Mouse (Mus musculus) stomach, embryonic 15.5 days (tissue): ENCODE results near the gene Glo1. TPM values are rescaled to one million over a fixed set of nuclear protein-coding genes. Genes with fewer than 3 reads are reported as not detected.

Experiments used
- ATAC-seq: fragments of 200-750 bp; cut with Nextera tagmentation; 2 replicates; pipeline ENCODE4 v1.8.0; 2017; ENCODE audit warnings: low read depth, moderate number of reproducible peaks, moderate TSS enrichment; ENCODE audit not compliant: insufficient read depth, low FRiP score
- H3K27ac ChIP-seq: fragments of 300-500 bp; sonication (generic); 2 replicates; pipeline ENCODE4 v1.5.1; 2015; ENCODE audit warnings: mild to moderate bottlenecking, inconsistent platforms
- H3K27me3 ChIP-seq: fragments of 300-500 bp; sonication (generic); replicated peaks from 2 replicates; pipeline ENCODE4 v1.6.1; 2015; ENCODE audit warnings: inconsistent platforms
- H3K36me3 ChIP-seq: fragments of 300-500 bp; sonication (generic); 2 replicates; pipeline ENCODE4 v1.6.1; 2015; ENCODE audit warnings: inconsistent platforms
- H3K4me1 ChIP-seq: fragments of 300-500 bp; sonication (generic); 2 replicates; pipeline ENCODE4 v1.6.1; 2015; ENCODE audit warnings: inconsistent platforms
- H3K4me2 ChIP-seq: fragments of 300-500 bp; sonication (generic); 2 replicates; pipeline ENCODE4 v1.6.1; 2015; ENCODE audit warnings: mild to moderate bottlenecking, inconsistent platforms
- H3K4me3 ChIP-seq: fragments of 300-500 bp; sonication (generic); replicated peaks from 2 replicates; pipeline ENCODE4 v1.5.1; 2015; ENCODE audit warnings: inconsistent platforms
- H3K9ac ChIP-seq: fragments of 300-500 bp; sonication (generic); 2 replicates; pipeline ENCODE4 v1.6.1; 2015; ENCODE audit warnings: inconsistent platforms
- H3K9me3 ChIP-seq: fragments of 300-500 bp; sonication (generic); 2 replicates; pipeline ENCODE4 v1.6.1; 2016; ENCODE audit warnings: inconsistent platforms
- WGBS: fragments of 180-500 bp; shearing (Covaris S2); methylation state at CpG from one replicate; pipeline ENCODE4 v1.1.7; 2015; 5-methylcytosine and 5-hydroxymethylcytosine counted together
- polyA plus RNA-seq: library from polyadenylated mRNA; unstranded; fragments of >200 nt; fragmentation: Nextera tagmentation; extraction: Ambion mirVana; gene quantifications from 2 replicates; pipeline ENCODE4 v1.2.1, GENCODE M21; 2015

Gene Glo1
- polyA plus RNA-seq, 1 experiment from 2014 or later: 221 TPM

DNA sequence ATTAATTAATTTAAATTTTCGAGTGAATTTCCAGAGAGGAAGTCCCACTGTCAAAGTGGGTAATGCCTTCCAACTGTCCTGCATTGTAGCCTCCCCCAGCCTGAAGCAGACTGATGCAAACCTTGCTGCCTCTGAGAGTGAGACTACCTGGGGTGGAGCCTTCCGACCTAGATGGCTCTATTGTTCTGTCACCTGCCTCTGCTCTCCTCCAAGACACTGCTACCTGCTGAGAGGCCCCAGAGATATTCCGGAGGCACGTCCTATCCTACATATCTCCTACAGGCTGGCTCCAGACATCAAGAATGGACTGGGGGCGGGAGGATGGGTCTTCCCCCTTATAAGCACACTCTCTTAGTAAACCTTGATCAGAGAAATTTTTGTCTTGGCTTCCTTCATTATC lies 28.4 kb downstream of the Glo1 start:
- no peak overlapping the region for H3K27ac ChIP-seq
- WGBS: 78% methylated on average over 5 of the region's 5 CpGs
- H3K9me3 ChIP-seq: no peaks in the 10 kb centered on the region
- H3K9ac ChIP-seq: no peak overlapping the region
- no peaks in the 10 kb centered on the region for H3K27me3 ChIP-seq
- H3K4me3 ChIP-seq: no peak overlapping the region
- no peak overlapping the region for H3K4me2 ChIP-seq
- peaks cover 46% of the 10 kb centered on the region for H3K36me3 ChIP-seq
- no peak for ATAC-seq
- H3K4me1 ChIP-seq: no peaks in the 10 kb centered on the region

- H3K27ac ChIP-seq: no peak overlapping the region
- H3K36me3 ChIP-seq: peaks cover 41% of the 10 kb centered on the region
- no peaks in the 10 kb centered on the region for H3K4me1 ChIP-seq
- no peaks in the 10 kb centered on the region for H3K27me3 ChIP-seq
- no peak overlapping the region for H3K9ac ChIP-seq
- H3K4me2 ChIP-seq: no peak overlapping the region
- WGBS: 95% methylated on average over 9 of the region's 9 CpGs
- H3K4me3 ChIP-seq: no peak overlapping the region
- no peaks in the 10 kb centered on the region for H3K9me3 ChIP-seq
- no peak for ATAC-seq
Observed at GRCm38 (mm10) chr17:30597786-30598185, 28.9 kb downstream of the Glo1 start.

- 47% methylated on average over 6 of the region's 6 CpGs for WGBS
- Histone ChIP-seq H3K4me1 (no peaks in the 10 kb centered on the region), H3K36me3 (peaks cover 34% of the 10 kb centered on the region)
Observed at GRCm38 (mm10) chr17:30594846-30595245, 31.8 kb downstream of the Glo1 start.

DNA sequence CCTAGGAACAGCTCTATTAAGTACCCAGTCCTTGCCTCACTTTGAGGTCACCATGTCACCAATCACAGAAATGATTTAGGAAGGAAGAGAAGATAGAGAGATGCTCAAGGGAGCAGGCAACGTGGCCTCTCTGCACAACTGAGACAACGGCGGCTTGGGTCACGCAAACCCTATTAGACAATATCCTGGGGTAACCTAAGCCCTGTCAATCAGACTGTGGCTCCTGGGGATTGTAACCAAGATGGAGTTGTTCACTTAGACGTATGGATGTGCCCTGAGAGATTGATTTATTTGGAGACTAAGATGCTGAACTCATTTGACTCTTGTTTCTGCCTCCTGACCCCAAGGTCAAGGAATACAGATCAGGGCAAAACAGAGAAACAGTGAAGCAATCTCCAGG lies 32.3 kb downstream of the Glo1 start:
- Histone ChIP-seq H3K27me3 (no peaks in the 10 kb centered on the region), H3K4me2 (no peak overlapping the region), H3K9ac (no peak overlapping the region), H3K9me3 (no peaks in the 10 kb centered on the region), H3K4me3 (no peak overlapping the region), H3K36me3 (peaks cover 34% of the 10 kb centered on the region), H3K4me1 (no peaks in the 10 kb centered on the region), H3K27ac (no peak overlapping the region)
- no peak for ATAC-seq
- 69% methylated on average over 5 of the region's 5 CpGs for WGBS

More at GRCm38 (mm10) chr17:30594846-30595245, 31.8 kb downstream of the Glo1 start:
- H3K9ac ChIP-seq: no peak overlapping the region
- ATAC-seq: no peak
- H3K4me3 ChIP-seq: no peak overlapping the region
- H3K9me3 ChIP-seq: no peaks in the 10 kb centered on the region
- no peaks in the 10 kb centered on the region for H3K27me3 ChIP-seq
- H3K27ac ChIP-seq: no peak overlapping the region
- no peak overlapping the region for H3K4me2 ChIP-seq

GRCm38 (mm10) chr17:30590417-30591198 lies 36.1 kb downstream of the Glo1 start:
- Histone ChIP-seq H3K9ac (no peak overlapping the region), H3K36me3 (0 out of 2 replicates have a peak, but pooled peaks cover 6% of the 10 kb centered on the region), H3K4me1 (no peaks in the 10 kb centered on the region), H3K9me3 (no peaks in the 10 kb centered on the region), H3K4me2 (no peak overlapping the region), H3K4me3 (no peak overlapping the region), H3K27me3 (no peaks in the 10 kb centered on the region), H3K27ac (no peak overlapping the region)
- no peak; the same call in 1 of the 2 replicates for ATAC-seq
- WGBS: 54% methylated on average over 17 of the region's 17 CpGs

DNA sequence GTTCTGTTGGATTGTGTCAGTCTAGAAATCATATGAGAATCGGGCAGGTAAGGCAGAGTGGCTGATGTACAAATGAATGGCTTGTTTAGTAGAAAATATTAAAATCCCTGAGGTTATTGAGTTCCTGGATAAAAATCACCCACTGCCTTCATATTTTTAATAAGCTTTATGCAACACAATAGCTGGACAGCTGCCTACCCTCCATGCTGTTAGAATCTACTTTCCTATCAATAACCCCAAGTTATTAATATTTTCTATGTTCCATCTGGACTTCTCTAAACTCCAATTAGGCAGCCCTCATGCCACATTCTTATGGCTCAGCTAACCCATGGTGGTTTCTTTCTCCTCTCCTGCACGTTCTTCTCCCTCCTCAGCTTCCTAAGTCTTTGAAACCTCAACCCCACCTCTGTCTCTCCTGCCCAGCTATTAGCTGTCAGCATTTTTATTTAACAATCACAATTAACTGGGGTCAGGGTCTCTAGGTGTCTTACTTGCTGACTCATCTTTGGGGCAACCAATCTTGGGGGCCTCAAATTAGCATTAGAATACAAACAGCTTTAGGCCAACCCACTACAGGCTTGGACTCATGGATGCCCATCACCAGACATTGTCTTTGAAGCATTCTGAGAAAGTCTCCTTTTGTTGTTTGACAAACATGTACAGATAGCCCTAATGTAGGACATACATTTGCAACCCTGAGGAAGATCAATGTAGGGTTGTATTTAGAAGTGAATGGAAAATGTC lies 43.2 kb downstream of the Glo1 start:
- Histone ChIP-seq H3K36me3 (no peaks in the 10 kb centered on the region), H3K4me1 (no peaks in the 10 kb centered on the region), H3K4me3 (no peak overlapping the region), H3K9ac (no peak overlapping the region), H3K9me3 (no peaks in the 10 kb centered on the region), H3K27ac (no peak overlapping the region), H3K27me3 (no peaks in the 10 kb centered on the region), H3K4me2 (no peak overlapping the region)
- 74% methylated on average over 2 of the region's 2 CpGs for WGBS
- no peak for ATAC-seq

GRCm38 (mm10) chr17:30582313-30582712 lies 44.4 kb downstream of the Glo1 start:
- Histone ChIP-seq H3K4me3 (no peak overlapping the region), H3K27ac (no peak overlapping the region), H3K4me2 (no peak overlapping the region), H3K9ac (no peak overlapping the region), H3K4me1 (no peaks in the 10 kb centered on the region), H3K27me3 (no peaks in the 10 kb centered on the region), H3K9me3 (no peaks in the 10 kb centered on the region), H3K36me3 (no peaks in the 10 kb centered on the region)
- no peak for ATAC-seq
- 86% methylated on average over 3 of the region's 3 CpGs for WGBS

DNA sequence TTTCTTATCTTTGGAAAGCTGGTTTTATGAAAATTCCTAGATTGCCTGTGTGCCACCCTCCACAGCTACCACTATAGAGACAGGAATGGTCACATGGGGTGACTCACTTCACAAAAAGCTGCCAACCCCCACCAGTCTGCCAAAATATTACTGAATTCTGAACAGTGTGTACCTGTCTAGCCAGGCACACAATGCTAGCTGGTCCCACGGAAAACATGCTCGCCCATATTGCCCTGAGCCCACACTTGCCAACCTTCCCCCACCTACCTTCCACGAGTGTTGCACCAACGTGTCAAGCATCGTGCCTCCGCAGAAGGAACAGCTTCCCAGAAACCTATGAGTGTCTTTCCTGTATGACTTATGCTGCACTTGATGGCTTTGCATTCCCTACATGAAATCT lies 45.5 kb downstream of the Glo1 start:
- WGBS: 82% methylated on average over 6 of the region's 6 CpGs
- H3K27ac ChIP-seq: no peak overlapping the region
- peaks cover 5% of the 10 kb centered on the region; the same call in 1 of the 2 replicates for H3K4me1 ChIP-seq

GRCm38 (mm10) chr17:30580781-30581180 lies 45.9 kb downstream of the Glo1 start:
- Histone ChIP-seq H3K4me3 (no peak overlapping the region), H3K4me2 (no peak overlapping the region), H3K27me3 (no peaks in the 10 kb centered on the region), H3K9ac (no peak overlapping the region), H3K27ac (no peak overlapping the region), H3K9me3 (no peaks in the 10 kb centered on the region), H3K4me1 (peaks cover 5% of the 10 kb centered on the region; the same call in 1 of the 2 replicates), H3K36me3 (no peaks in the 10 kb centered on the region)
- ATAC-seq: no peak
- 54% methylated on average over 1 of the region's 1 CpGs for whole genome bisulfite sequencing

More for the DNA sequence above, 45.5 kb downstream of the Glo1 start:
- Histone ChIP-seq H3K4me2 (no peak overlapping the region), H3K9ac (no peak overlapping the region), H3K27me3 (no peaks in the 10 kb centered on the region), H3K36me3 (no peaks in the 10 kb centered on the region), H3K9me3 (no peaks in the 10 kb centered on the region), H3K4me3 (no peak overlapping the region)
- ATAC-seq: no peak

- H3K27ac ChIP-seq: peak overlapping the region; percentile 92; the same call in 1 of the 2 replicates
- no peaks in the 10 kb centered on the region for H3K27me3 ChIP-seq
- peak overlapping the region; percentile 64 for H3K4me2 ChIP-seq
Observed at GRCm38 (mm10) chr17:30576946-30577345, 49.7 kb downstream of the Glo1 start.

DNA sequence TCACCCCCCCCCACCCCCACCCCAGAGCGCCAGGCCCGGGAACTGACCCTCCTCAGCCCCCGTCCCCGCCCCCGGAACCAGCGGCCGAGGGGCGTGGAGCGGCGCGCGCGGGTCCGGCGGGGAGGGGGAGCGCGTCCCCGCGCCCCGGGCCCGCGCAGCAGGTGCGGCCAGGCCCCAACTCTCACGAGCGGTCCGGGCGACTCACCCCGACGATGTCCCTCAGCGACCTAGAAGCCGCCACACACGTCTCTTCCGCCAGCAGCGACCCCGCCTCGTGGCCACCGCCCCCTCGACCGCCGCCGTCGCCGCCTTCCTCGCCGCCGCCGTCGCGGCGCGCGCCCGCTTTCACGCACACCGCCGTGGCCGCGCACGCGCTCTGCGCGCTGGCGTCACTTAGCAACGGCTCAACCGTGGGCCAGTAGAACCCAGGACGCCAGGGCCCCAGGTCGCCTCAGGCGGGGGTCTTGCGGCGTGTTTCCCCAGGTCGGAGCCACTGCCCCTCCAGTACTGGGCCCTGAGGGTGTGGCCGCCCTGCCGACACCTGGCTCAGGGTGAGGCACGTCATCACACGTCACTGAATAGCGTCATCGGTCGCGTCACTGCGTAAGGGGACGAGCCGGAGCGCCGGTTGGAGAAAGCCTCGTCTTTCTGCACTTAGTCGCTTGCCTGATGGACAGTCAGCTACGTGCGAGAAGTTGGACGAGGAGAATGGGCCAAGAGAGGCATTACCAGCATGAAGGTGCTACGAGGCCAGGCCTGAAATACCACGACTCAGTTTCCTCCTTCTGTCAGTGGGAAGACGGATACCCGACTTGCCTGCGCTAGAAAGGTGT lies 50.5 kb downstream of the Glo1 start, which contains the start of gene Btbd9:
Gene Btbd9 (minus strand): TSS at position 548 of the 833 bp plus-strand sequence.
- Histone ChIP-seq H3K4me1 (peaks cover 15% of the 10 kb centered on the region; the same call in 1 of the 2 replicates), H3K27ac (peak within 1 kb of the TSS; percentile 92), H3K36me3 (no peaks in the 10 kb centered on the region), H3K9ac (peak within 1 kb of the TSS; percentile 73), H3K4me2 (peak within 1 kb of the TSS; percentile 64), H3K4me3 (peak within 1 kb of the TSS; percentile 83), H3K9me3 (no peaks in the 10 kb centered on the region), H3K27me3 (no peaks in the 10 kb centered on the region)
- WGBS: under 1% methylated on average over 74 of the region's 94 CpGs
- peak; percentile 90 for ATAC-seq

More at GRCm38 (mm10) chr17:30576946-30577345, 49.7 kb downstream of the Glo1 start:
- H3K4me1 ChIP-seq: peaks cover 9% of the 10 kb centered on the region; the same call in 1 of the 2 replicates
- WGBS: 48% methylated on average over 12 of the region's 12 CpGs
- H3K4me3 ChIP-seq: peak overlapping the region; percentile 83
- no peaks in the 10 kb centered on the region for H3K36me3 ChIP-seq
- no peak for ATAC-seq
- peak overlapping the region; percentile 73 for H3K9ac ChIP-seq
- no peaks in the 10 kb centered on the region for H3K9me3 ChIP-seq
